Mouse (Mus musculus) heart, adult 10 weeks (tissue): ENCODE results near the gene Gm8108. TPM values are rescaled to one million over a fixed set of nuclear protein-coding genes. Genes with fewer than 3 reads are reported as not detected.

Source experiments
- polyA plus RNA-seq: library from polyadenylated mRNA; stranded (reverse); fragments of 350-450 nt; fragmentation: Illumina TruSeq; extraction: RNeasy Lipid Tissue Mini Kit (QIAGEN cat#74804); gene quantifications from one replicate; pipeline ENCODE4 v1.2.3, GENCODE M21; 2014; ENCODE audit warnings: low read depth, low replicate concordance

Gm8108 gene
- not detected for polyA plus RNA-seq

GRCm38 (mm10) chr14:4110426-4110825 lies at the start of gene Gm8108:
Gene Gm8108, plus strand, starts transcription at chr14:4110526.

GRCm38 (mm10) chr14:4083820-4084219 lies 26.5 kb upstream of the Gm8108 start, which contains the start of gene Gm3115:
Gene Gm3115, plus strand, starts transcription at chr14:4084120.

GRCm38 (mm10) chr14:4164730-4165129 lies 54.4 kb downstream of the Gm8108 start, which contains the start of gene Gm3127:
Gene Gm3127, plus strand, starts transcription at chr14:4165030.

Other genes starting within 250 kb of the Gm8108 start
- gene Gm2916, start 226.4 kb upstream of the Gm8108 start, polyA plus RNA-seq: not detected
- not detected for gene Gm3029, start 178.8 kb upstream of the Gm8108 start, polyA plus RNA-seq
- gene Gm3095, start 147.0 kb upstream of the Gm8108 start, polyA plus RNA-seq: not detected
- gene Gm3099, start 112.1 kb upstream of the Gm8108 start, polyA plus RNA-seq: not detected
- not detected for gene Gm5796, start 86.6 kb upstream of the Gm8108 start, polyA plus RNA-seq
- gene Gm3115, start 26.4 kb upstream of the Gm8108 start, polyA plus RNA-seq: not detected
- gene Gm3127, start 54.5 kb downstream of the Gm8108 start, polyA plus RNA-seq: not detected
- not detected for gene Gm2974, start 72.0 kb downstream of the Gm8108 start, polyA plus RNA-seq
- gene Gm3138, start 139.1 kb downstream of the Gm8108 start, polyA plus RNA-seq: not detected
- not detected for gene Gm3149, start 206.8 kb downstream of the Gm8108 start, polyA plus RNA-seq
- gene 2610042L04Rik, start 224.2 kb downstream of the Gm8108 start, polyA plus RNA-seq: not detected